Mouse (Mus musculus) testis, adult 2 months (tissue): ENCODE data around the gene Romo1.

Experiments
- CTCF ChIP-seq: fragments of 200-500 bp; IDR thresholded peaks from 2 replicates; pipeline ENCODE4 v1.5.1; 2012; ENCODE audit warnings: low read depth, mild to moderate bottlenecking, inconsistent platforms, low read length, moderate library complexity; ENCODE audit not compliant: control insufficient read depth, insufficient read depth, insufficient replicate concordance
- POLR2A ChIP-seq: fragments of 200-500 bp; IDR thresholded peaks from 2 replicates; pipeline ENCODE4 v1.6.1; 2012; ENCODE audit warnings: low read depth, mild to moderate bottlenecking, inconsistent platforms, low read length, moderate library complexity; ENCODE audit not compliant: control insufficient read depth

GRCm38 (mm10) chr2:156146272-156146989 lies 2.6 kb downstream of the Romo1 start:
- TF ChIP-seq CTCF: no peak
- no peak for TF ChIP-seq POLR2A
